In the genomic region with DNA sequence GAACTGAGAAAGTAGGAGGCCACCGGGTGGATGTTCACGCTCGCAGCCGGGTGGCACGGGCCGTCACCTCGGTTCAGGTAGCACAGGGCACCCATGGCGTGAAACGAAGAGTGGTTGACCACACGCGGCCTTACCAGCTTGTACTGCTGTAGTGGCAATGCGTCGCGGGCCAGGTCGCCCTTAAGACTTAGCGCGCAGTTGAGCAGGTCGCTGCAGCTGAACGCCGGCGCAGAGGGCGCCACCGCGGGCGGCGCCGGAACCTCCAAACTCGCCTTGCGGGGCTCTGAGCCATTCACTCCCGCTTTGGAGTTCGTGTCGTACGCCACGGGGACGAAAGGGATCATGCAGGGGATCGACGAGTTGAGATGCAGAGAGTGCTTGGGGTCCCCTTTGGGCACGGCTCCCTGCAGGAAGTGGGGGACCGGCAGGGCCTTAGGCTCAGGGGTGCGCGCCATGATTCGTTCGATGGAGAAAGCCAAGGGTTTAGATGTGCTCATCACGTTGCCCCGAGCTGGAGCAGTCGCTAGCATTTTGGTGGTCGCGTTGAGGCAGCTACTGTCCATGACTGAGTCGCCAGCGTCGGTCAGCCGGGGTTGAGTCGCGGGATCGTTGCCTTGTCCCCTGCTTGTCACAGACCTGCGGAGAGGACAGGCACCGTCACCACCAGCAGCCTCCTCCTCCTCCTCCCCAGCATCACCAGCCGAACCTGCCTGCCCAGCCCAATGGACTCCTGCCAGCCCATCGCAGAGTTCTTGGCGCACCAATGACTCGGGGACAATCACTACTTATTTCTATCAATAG, we compare ENCODE assay signal across 11 mouse cellular contexts. TPM values are rescaled to one million over a fixed set of nuclear protein-coding genes. Genes with fewer than 3 reads are reported as not detected.
DNase-seq lines count a peak whose midpoint lies in the region; ATAC-seq and TF ChIP-seq lines count a peak whose summit lies in the region.
"Had no signal": no experiment of that assay in that cellular context is flagged by ENCODE, and none has a peak within 500 bp of the region (broad histone marks: within the 10 kb centered on the region; RNA-seq: fewer than 3 reads in every experiment).

No protein-coding gene starts in this region.

- H3K4me3 ChIP-seq in heart, embryonic 16.5 days (ENCODE audit: low read length): peak overlapping the region; percentile 18; the same call in 1 of the 2 replicates
- no peak overlapping the region for H3K4me3 ChIP-seq in heart, adult 2 months
- H3K4me3 ChIP-seq in hindbrain, embryonic 12.5 days: peak overlapping the region; percentile 16
- 0 out of 2 replicates have a peak overlapping the region, but pooled peaks have one; percentile 12 for H3K4me3 ChIP-seq in midbrain, embryonic 14.5 days (replicated peaks; ENCODE audit: low read depth, low read length)
- H3K4me3 ChIP-seq: hindbrain, embryonic 15.5 days; myocyte had no signal

- peaks cover 81% of the 10 kb centered on the region for H3K27me3 ChIP-seq in heart, embryonic 16.5 days (ENCODE audit: control insufficient read depth, insufficient read depth, low read length)
- peaks cover 30% of the 10 kb centered on the region for H3K27me3 ChIP-seq in heart, adult 2 months (ENCODE audit: control insufficient read depth, insufficient read depth, low read length)
- peaks cover 87% of the 10 kb centered on the region for H3K27me3 ChIP-seq in hindbrain, embryonic 12.5 days
- peaks cover 92% of the 10 kb centered on the region for H3K27me3 ChIP-seq in midbrain, embryonic 14.5 days (ENCODE audit: control insufficient read depth, insufficient read depth, low read length)
- H3K27me3 ChIP-seq: CH12.LX had no signal

- no peaks in the 10 kb centered on the region for H3K36me3 ChIP-seq in heart, embryonic 16.5 days (ENCODE audit: control insufficient read depth, insufficient read depth)
- no peaks in the 10 kb centered on the region for H3K36me3 ChIP-seq in heart, adult 2 months (ENCODE audit: control insufficient read depth, insufficient read depth, low read length)
- no peaks in the 10 kb centered on the region for H3K36me3 ChIP-seq in hindbrain, embryonic 12.5 days
- no peaks in the 10 kb centered on the region for H3K36me3 ChIP-seq in midbrain, embryonic 14.5 days (ENCODE audit: control insufficient read depth, insufficient read depth, low read length)
- H3K36me3 ChIP-seq: hindbrain, embryonic 15.5 days had no signal

- no peaks in the 10 kb centered on the region for H3K9me3 ChIP-seq in heart, embryonic 16.5 days (replicated peaks; ENCODE audit: control insufficient read depth, low read length)
- no peaks in the 10 kb centered on the region for H3K9me3 ChIP-seq in hindbrain, embryonic 12.5 days (replicated peaks)
- no peaks in the 10 kb centered on the region for H3K9me3 ChIP-seq in midbrain, embryonic 14.5 days (ENCODE audit: control insufficient read depth, low read length)
- H3K9me3 ChIP-seq: hindbrain, embryonic 15.5 days had no signal

- H3K27ac ChIP-seq in heart, embryonic 16.5 days (ENCODE audit: low read length): no peak overlapping the region
- no peak overlapping the region for H3K27ac ChIP-seq in heart, adult 2 months
- H3K27ac ChIP-seq in hindbrain, embryonic 12.5 days: no peak overlapping the region
- no peak overlapping the region for H3K27ac ChIP-seq in midbrain, embryonic 14.5 days (replicated peaks; ENCODE audit: low read depth, low read length)
- H3K27ac ChIP-seq: hindbrain, embryonic 15.5 days had no signal

- no peak for DNase-seq in heart, adult 2 months
- DNase-seq in R1 (ENCODE audit: low read depth, low spot score): peak; percentile 59
- DNase-seq in midbrain, embryonic 14.5 days: peak; percentile 45
- DNase-seq in cerebellum, adult 11 months: no peak
- DNase-seq in urinary bladder, adult 18-20 months (ENCODE audit: low spot score in 2 of 2): no peak

- no peak for TF ChIP-seq CTCF in heart, adult 2 months (IDR thresholded peaks at IDR 0.05)

- TF ChIP-seq EP300 in heart, adult 2 months (IDR thresholded peaks at IDR 0.05; ENCODE audit: insufficient read depth, low read depth, low read length): no peak

- WGBS in heart, embryonic 16.5 days: under 1% methylated on average over 61 of the region's 61 CpGs
- 3% methylated on average over 61 of the region's 61 CpGs for WGBS in heart, adult 2 months
- WGBS in hindbrain, embryonic 12.5 days: under 1% methylated on average over 61 of the region's 61 CpGs
- WGBS in midbrain, embryonic 14.5 days: under 1% methylated on average over 61 of the region's 61 CpGs

- intact Hi-C loops in heart, adult 2 months (cut with DNase I): no loop called here

- H3K79me2 ChIP-seq in heart, adult 2 months (replicated peaks; ENCODE audit: control insufficient read depth, insufficient read depth, low read length): no peaks in the 10 kb centered on the region

- no peak overlapping the region for H3K9ac ChIP-seq in heart, embryonic 16.5 days (ENCODE audit: low read length)
- H3K9ac ChIP-seq in heart, adult 2 months (ENCODE audit: low read depth, low read length): no peak overlapping the region
- no peak overlapping the region for H3K9ac ChIP-seq in hindbrain, embryonic 12.5 days
- no peak overlapping the region for H3K9ac ChIP-seq in midbrain, embryonic 14.5 days (replicated peaks; ENCODE audit: low read length)
- H3K9ac ChIP-seq: hindbrain, embryonic 15.5 days had no signal

- no peak for ATAC-seq in heart, embryonic 16.5 days (replicated peaks; ENCODE audit: extremely low read depth, insufficient read depth, low FRiP score)
- no peak; the same call in 1 of the 2 replicates for ATAC-seq in hindbrain, embryonic 12.5 days (ENCODE audit: low FRiP score)
- ATAC-seq in midbrain, embryonic 14.5 days (ENCODE audit: low FRiP score, low TSS enrichment): 0 out of 2 replicates have a peak, but pooled peaks have one; percentile 27
- ATAC-seq in inflammation-experienced regulatory T-cells, adult 6 months: no peak

- peaks cover 12% of the 10 kb centered on the region for H3K4me1 ChIP-seq in heart, embryonic 16.5 days (ENCODE audit: control insufficient read depth, insufficient read depth, low read length)
- H3K4me1 ChIP-seq in heart, adult 2 months (ENCODE audit: control insufficient read depth, insufficient read depth, low read length): no peaks in the 10 kb centered on the region
- H3K4me1 ChIP-seq in hindbrain, embryonic 12.5 days: peaks cover 17% of the 10 kb centered on the region; the same call in 1 of the 2 replicates
- H3K4me1 ChIP-seq in midbrain, embryonic 14.5 days (ENCODE audit: control insufficient read depth, insufficient read depth, low read length): 0 out of 2 replicates have a peak, but pooled peaks cover 3% of the 10 kb centered on the region

- TF ChIP-seq POLR2A in heart, adult 2 months (IDR thresholded peaks at IDR 0.05; ENCODE audit: insufficient read depth, low read depth, low read length): no peak

- peak overlapping the region; percentile 45 for H3K4me2 ChIP-seq in heart, embryonic 16.5 days (ENCODE audit: low read depth, low read length)
- H3K4me2 ChIP-seq in hindbrain, embryonic 12.5 days (replicated peaks): peak overlapping the region; percentile 34
- H3K4me2 ChIP-seq in midbrain, embryonic 14.5 days (ENCODE audit: low read length): no peak overlapping the region; the same call in 1 of the 2 replicates
- H3K4me2 ChIP-seq: hindbrain, embryonic 15.5 days had no signal

RNA-seq across cellular contexts. Expression of a gene that starts 0.5 kb away (rescaled TPM):
- not detected in 2 replicates for polyA plus RNA-seq in heart, embryonic 16.5 days (2015; fragmentation: Nextera tagmentation; extraction: Ambion mirVana)
- total RNA-seq in heart, adult 2 months (2021): not detected
- not detected in 2 replicates for polyA plus RNA-seq in heart, adult 2 months (2012; rRNA removed)
- polyA plus RNA-seq in hindbrain, embryonic 12.5 days (2016; fragmentation: Nextera tagmentation; extraction: Ambion mirVana): 0.16 and 0.26 TPM in 2 replicates
- polyA plus RNA-seq in midbrain, embryonic 14.5 days (2014; fragmentation: Nextera tagmentation; extraction: Ambion mirVana): not detected in 2 replicates
- not detected for polyA plus RNA-seq in inflammation-experienced regulatory T-cells, adult 6 months (2017; shearing (Covaris generic))
- total RNA-seq: CH12.LX had no signal
- polyA plus RNA-seq: hindbrain, embryonic 15.5 days; myocyte had no signal

Comparison
In these comparisons a context has a peak if more than half of its experiments do, and no peak if none do; other contexts are left out.
1. DNase-seq: peak in R1 (single experiment) and midbrain, embryonic 14.5 days (single experiment); none in heart, adult 2 months (0 of 2), cerebellum, adult 11 months (single experiment) and urinary bladder, adult 18-20 months (0 of 2).